Mouse (Mus musculus): Measurements from ENCODE around the gene Rapgefl1.

Rapgefl1 gene

DNA sequence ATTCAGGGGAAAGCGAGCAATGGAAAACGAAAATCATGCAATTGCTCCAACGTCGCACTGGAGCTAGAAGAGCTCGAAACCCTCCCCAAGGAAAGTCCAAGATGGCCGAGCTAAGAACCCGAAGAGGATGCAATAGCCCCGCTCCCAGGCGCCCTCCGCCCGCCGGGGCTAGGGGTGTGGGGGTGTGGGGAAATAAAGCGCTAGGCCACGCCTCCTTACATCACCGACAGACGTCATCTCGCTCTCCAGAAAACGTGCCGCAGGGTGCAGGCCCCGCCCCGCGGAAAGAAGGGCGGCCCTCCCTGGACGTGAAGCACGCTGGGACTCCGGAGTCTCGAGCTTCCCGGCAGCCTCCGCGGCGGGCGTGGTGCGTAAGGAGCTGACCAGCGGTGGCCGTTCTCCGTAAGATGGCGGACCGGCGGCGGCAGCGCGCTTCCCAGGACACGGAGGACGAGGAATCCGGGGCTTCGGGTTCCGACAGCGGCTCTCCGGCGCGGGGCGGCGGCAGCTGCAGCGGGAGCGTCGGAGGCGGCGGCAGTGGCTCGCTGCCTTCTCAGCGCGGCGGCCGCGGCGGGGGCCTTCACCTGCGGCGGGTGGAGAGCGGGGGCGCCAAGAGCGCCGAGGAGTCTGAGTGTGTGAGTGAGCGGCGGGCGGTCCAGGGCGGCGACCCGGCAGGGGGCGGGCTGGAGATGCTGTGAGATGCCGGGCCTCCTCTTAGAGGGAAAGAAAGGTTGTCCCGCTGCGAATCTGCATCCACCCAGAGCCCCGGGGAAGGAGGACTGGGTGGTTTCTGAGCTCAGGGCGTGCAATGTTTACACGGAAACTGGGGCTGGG, 26.9 kb upstream of the Rapgefl1 start:
- intact Hi-C loops (cut with DNase I): loop anchor here (1.0 kb wide), 1 partner anchor 13 kb away; no protein-coding TSS in a partner anchor

DNA sequence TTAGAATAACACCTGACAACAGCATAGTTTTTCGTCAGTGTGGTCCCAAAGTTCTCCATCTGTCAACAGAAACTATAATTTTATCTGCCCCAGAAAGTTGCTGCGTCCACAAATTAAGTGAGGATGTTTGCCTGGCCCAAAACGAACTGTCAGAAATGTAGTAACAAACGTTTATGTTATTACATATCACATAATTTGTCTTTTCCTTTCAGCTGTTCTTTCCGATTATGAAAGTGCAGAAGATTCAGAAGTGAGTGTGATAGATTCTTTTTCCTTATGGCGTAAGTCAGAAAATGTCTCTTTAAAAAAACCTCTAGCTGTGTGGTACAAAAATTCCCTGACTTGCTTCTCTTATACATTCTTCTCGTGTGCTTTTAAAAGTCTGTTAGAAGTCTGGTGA, 25.9 kb upstream of the Rapgefl1 start:
- intact Hi-C loops (cut with DNase I): no loop called here

DNA sequence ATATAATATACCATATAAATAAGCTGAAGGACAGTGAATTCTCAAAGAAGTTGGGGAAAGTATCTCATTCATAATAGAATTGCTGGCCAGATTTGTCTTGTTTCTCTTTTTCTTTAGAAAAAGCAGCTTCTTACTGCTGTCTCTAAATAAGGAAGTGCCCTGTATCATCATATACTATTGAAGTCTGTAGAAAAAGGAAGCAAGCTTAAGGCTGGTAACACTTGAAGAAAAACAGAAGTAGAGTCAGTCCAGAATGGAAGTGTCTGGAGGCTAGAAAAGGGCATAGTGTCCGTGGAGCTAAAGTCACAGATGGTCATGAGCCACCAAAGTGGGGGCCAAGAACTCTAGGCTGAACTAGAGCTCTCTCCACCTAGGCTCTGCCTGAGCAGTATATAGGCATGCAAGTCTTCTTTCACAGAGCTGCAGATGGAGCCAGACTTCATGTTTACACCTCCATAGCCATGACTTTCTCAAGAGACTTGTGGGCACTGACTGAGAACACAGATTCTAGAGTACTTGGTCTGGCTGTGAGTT, 19.8 kb upstream of the Rapgefl1 start:
- intact Hi-C loops (cut with DNase I): no loop called here

DNA sequence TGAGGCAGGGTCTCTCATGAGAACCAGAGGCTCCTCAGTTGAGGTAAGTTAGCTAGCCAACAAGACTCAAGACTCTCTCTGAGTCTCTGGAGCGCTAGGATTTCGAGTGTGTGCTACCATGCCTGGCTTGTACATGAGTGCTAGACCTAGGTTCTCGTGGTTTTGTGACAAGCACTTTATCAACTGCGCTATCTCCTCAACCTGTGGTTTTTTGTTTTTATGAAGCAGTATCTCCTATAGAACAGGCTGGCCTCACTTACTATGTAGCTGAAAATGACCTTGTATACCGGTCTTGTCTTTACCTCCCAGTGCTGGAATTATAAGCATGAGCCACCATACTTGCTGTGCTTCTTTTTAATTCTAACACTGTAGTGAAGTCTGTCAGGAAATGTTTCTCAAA, 15.6 kb upstream of the Rapgefl1 start:
- intact Hi-C loops (cut with DNase I): no loop called here

DNA sequence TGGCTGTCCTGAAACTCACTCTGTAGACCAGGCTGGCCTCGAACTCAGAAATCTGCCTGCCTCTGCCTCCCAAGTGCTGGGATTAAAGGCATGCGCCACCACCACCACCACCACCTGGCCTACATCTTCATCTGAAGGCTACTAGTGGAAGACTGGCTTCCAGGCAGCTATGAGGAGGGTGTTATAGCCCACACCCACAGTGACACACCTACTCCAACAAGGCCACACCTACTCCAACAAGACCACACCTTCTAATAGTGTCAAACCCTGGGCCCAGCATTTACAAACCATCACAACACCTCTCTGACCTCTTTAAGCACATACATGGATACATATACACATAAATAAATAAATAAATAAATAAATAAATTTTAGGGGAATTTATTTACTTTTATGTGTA, 10.5 kb upstream of the Rapgefl1 start:
- intact Hi-C loops (cut with DNase I): loop anchor here (5.0 kb wide), 1 partner anchor 114 kb away; no protein-coding TSS in a partner anchor

DNA sequence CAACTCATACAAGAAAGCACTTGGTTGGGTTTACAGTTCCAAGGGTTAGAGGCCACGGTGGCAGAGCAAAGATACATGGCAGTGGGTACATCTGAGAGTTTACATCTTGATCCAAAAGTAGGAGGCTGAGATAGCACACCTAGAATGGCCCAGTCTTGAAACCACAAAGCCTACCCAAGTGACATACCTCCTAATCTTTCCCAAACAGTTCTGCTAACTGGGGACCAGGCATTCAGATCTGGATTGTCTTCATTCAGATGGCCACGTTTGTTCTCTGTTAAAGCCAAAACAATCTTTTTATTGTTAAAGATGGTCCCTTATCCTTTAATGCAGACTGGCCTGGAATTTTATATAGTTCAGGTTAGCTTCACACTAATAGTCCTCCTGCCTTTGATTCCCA, 8.7 kb upstream of the Rapgefl1 start:
- intact Hi-C loops (cut with DNase I): loop anchor here (2.0 to 5.0 kb wide), 2 partner anchors 39 to 116 kb away; no protein-coding TSS in a partner anchor

DNA sequence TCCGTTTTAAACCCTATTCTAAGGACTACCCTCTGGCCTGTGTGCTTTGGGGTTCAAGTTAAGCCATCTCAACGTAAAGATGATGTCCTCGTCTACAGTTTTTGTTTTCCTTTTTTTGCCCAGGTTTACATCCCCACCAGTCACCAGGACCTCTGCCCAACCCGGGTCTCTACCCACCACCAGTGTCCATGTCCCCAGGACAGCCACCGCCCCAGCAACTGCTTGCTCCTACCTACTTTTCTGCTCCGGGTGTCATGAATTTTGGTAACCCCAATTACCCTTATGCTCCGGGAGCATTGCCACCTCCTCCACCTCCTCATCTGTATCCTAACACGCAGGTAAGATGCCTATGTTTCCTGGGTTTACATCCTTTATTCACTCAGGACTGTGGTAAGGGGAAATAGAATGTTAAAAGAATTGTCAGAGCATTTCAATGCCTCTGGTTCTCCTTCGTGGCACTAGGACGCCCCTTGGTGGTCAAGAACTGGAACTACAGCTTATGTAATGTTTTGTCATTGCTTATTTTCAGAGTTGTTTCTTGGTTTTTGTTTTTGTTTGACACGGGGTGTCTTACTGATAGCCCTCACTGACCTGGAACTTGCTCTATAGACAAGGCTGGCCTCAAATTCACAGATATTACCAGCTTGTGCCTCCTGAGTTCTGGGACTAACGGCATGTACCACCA, 7.4 kb upstream of the Rapgefl1 start:
- intact Hi-C loops (cut with DNase I): loop anchor here (2.0 to 5.0 kb wide), 2 partner anchors 40 to 117 kb away; no protein-coding TSS in a partner anchor

DNA sequence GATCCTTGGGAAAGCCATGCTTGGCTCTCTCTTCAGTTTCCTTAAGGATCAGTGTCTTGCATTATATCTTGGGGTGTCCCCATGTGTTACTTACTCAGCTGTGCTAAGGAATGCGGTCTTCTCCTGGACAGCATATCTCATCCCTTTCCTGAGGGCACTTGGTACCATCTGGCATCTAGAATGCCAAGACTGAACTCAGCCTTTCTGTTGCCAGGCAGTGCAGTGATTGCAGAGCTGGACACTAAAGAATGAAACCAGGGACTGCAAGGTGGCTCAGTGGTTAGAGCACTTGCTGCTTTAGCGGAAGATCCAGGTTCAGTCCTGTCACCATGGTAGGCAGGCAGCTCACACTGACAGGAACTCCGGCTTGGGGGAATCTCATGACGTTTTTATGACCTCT, 6.7 kb upstream of the Rapgefl1 start:
- intact Hi-C loops (cut with DNase I): loop anchor here (2.0 to 5.0 kb wide), 3 partner anchors 41 to 128 kb away; partner anchors contain the start of gene Csf3

DNA sequence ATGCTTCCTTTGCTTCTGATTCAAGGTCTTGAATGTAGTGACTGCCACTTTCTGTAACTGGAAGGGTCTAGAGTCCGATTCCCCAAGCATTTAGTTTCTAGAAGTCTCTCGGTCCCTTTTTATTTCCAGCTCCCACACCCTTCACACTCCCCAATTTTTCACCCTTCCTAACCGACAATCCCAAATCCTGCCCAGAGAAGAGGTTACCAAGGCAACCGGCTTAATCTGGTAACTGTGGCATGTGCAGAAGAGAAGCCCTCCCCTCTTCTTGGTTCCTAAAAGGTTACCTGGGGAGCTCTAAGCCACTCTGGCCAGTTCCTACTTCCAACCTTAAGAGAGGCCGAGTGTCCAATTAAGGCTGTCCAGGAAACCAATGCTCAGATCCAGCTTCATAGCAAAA, 1.3 kb upstream of the Rapgefl1 start:
- intact Hi-C loops (cut with DNase I): no loop called here

DNA sequence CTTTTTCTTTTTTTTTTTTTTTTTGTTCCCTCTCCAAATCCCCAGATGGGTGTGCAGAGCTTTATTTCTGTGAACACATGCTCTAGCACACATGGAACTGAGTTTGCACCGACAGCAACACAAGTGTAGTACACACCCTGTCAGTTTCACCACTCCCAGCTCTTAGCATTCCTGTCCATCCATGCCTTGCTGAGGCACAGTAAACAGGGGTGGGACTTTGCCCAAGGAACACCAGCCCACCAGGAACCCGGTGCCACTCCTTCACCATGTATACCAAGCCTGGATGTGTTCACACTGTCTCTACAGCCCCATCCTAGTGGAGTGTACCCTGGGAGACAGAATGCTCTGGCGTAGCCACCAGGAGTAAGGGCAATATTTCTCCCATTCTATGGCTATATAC, 860 bp upstream of the Rapgefl1 start:
- intact Hi-C loops (cut with DNase I): no loop called here

DNA sequence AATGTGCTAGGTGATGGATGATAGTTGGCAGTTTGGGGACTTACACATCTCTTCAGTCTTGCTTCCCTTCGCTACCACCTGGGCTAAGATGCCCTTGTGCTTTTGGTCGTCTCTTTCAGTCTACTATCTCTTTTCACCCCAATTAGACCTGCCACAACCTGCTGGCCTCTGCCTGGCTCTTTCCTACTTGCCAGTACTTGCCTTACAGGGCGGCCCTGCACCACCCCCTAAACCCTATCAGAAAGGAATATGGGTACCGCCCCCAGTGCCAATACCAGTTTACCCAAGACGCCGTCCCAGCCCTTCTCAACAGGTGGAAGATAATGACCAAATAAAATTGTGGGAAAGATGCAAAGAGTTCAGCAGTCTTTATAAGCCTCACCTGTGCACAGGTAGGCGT, 457 bp upstream of the Rapgefl1 start:
- intact Hi-C loops (cut with DNase I): no loop called here

DNA sequence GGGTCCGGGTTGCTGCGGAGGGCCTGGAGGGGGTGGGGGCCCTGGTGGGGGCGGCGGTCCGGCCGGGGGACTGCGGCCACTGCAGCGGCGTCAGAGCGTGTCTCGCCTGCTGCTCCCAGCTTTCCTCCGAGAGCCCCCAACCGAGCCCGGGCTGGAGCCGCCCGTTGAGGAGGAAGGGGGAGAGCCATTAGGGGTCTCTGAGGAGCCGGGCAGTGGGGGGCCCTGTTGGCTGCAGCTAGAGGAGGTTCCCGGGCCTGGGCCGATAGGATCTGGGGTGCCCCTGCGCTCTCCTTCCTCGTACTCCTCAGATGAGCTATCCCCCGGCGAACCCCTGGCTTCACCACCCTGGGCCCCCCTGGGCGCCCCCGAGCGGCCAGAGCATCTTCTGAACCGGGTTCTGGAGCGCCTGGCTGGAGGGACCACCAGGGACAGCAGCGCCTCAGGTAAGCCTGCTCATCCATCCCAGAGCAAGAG, 683 bp downstream of the Rapgefl1 start:
- intact Hi-C loops (cut with DNase I): no loop called here

DNA sequence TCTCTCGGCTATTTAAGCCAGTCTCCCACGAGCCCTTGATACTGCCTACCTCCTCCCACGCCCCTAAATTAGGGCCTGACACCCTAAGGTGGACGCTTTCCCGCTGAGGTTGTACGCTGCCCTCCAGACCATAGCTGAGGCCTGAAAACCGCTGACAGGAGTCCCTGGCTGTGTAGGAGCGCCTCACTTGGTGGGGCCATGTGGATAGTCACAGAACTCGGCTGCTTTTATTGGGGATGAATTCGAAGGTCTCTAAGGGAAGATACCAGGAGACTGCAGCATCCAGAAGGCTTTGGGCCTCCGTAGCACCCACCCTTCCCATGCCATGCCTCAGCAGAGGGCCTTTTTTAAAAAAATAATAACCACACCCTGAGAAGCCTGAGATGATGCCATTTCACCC, 1.3 kb downstream of the Rapgefl1 start:
- intact Hi-C loops (cut with DNase I): no loop called here

DNA sequence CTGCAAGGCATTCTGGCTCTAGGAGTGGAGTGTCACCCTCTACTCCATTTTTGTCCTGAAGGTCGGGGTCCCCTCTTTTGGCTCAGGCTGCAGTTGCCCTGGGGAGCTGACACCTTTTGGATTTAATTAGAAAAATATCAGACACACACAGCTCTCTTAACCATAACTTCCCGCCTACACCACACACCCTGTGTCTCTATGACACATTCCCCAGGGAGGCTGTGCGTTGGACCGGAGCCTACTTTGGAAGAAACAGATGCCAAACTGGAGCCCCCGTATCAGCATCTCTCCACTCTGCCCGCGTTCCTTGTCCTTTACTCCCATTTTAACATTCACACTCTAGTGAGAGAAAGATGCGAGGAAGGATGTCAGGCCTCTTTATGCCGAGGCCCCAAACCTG, 1.9 kb downstream of the Rapgefl1 start:
- intact Hi-C loops (cut with DNase I): no loop called here

DNA sequence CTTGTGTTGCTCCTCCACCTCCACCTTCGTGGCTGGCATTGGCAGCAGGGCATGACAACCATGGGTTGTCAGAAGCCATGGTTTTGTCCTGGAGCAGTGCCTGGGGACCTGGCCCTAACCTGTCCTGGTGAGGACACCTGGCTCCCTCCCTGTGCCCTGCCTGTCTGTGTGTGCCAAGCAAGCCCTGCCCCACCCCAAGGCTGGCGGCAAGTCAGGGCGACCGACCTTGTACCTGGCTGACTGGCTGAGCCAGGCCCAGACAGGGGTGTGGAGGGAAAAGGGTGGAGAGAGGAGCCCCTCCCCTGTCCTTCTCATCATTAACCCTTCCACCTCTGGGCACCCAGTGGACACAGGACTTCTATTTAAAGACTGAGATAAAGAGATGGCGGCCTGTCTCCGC, 2.8 kb downstream of the Rapgefl1 start:
- intact Hi-C loops (cut with DNase I): no loop called here

DNA sequence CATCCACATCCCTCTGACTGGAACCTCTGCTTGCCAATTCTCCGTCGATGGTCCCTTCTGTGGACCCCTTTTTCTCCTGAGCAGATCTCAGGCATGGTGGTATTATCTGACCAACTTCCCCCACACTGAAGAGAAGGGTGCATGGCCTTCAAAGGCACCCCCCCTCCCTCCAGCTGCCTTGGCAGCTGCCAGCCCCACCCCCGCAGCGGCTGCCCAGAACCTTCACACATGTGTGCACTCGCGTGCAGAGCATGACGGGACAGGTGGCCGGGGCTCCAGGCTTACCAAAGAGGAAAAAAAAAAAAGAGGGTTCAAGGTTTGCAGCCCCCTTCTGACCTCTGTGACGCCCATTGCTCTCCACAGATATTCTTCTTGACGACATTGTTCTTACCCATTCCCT, 3.3 kb downstream of the Rapgefl1 start:
- intact Hi-C loops (cut with DNase I): no loop called here

DNA sequence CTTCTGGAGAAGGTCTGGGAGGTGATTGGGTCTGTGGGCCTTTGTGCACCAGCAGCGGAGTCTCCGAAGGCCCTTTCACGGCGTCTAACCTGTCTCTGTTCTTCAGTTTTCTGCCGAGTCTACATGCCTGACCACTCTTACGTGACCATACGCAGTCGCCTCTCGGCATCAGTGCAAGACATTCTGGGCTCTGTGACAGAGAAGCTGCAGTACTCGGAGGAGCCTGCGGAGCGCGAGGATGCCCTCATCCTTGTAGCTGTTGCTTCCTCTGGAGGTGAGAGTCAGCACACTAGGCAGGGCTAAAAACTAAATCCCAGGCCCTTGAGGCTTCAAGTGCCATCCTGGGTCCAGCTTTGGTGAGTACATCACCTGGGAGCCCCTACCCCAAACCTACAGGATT, 9.4 kb downstream of the Rapgefl1 start:
- intact Hi-C loops (cut with DNase I): no loop called here

DNA sequence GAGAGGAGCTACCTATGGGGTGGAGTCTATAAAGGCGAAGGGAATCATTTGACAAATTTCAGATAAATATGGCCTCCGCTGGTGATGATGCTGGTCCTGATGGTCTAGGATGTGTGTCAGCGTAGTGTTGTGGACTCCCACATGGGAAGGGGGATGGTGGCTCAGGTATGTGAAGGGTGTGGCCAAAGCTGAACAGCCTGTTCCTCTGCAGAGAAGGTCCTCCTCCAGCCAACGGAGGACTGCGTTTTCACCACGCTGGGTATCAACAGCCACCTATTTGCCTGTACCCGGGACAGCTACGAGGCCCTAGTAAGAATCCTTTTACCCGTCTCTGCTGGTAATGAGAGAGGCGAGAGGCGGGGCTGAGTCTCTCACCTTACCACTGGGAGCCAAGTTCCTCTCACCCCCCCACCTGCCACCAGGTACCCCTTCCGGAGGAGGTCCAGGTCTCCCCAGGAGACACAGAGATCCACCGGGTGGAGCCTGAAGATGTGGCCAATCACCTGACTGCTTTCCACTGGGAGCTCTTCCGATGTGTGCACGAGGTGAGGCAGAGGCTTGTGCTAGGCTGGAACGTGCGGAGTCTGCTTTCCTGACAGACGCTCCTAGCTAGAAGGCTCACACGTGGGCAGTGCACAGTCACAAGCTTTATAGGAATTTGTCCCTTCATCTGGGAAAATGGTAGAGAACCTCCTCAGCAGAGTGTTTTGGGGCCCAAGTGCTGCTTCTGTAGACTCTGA, 10.4 kb downstream of the Rapgefl1 start:
- intact Hi-C loops (cut with DNase I): no loop called here

DNA sequence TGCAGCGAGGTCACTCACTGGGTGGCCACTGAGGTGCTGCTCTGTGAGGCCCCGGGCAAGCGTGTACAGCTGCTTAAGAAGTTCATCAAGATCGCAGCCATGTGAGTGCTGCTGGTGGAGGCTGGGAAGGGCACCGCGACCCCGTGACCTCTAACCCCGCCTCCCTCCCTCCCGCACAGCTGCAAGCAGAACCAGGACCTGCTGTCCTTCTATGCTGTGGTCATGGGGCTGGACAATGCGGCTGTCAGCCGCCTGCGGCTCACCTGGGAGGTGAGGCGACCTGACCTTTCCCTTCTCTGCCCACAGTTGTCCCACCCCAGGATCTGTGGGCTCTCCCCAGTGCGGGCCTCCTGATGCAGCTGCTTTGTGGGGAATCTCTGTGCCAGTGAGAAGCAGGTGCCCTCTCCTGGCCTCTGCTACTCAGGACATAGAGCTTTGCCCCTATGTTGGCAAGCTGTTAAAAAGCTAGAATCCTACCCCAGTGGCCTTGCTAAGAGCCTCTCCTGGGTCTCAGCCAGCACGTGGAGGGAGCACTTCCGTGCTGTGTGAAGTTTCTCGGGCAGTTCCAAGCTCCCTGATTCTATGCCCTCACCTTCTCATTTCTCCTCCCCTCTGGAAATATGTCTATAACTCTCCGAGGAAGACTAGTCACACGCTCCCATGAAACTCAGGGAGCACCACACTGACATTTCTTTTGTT, 12.8 kb downstream of the Rapgefl1 start:
- intact Hi-C loops (cut with DNase I): no loop called here
